Mouse (Mus musculus) splenic B cell, adult 2 months (primary cell): ENCODE results near the gene Abhd17c.

Source experiments
- DNase-seq: peaks from one replicate; pipeline ENCODE4 v3.0.0-alpha.2; 2011; ENCODE audit warnings: low read depth, low spot score
- H3K27me3 ChIP-seq: 2 replicates; pipeline ENCODE4 v1.6.1; 2012; ENCODE audit warnings: mild to moderate bottlenecking, low read length, moderate library complexity, mixed read lengths; ENCODE audit not compliant: control insufficient read depth, poor library complexity, insufficient read depth, severe bottlenecking
- H3K36me3 ChIP-seq: 2 replicates; pipeline ENCODE4 v1.6.1; 2012; ENCODE audit warnings: mild to moderate bottlenecking, low read length, moderate library complexity, mixed read lengths; ENCODE audit not compliant: control insufficient read depth, poor library complexity, insufficient read depth, severe bottlenecking

Abhd17c gene

GRCm38 (mm10) chr7:84086039-84086829 is 65.5 kb downstream of the Abhd17c start, which contains the start of gene Cemip:
Gene Cemip (minus strand): TSS chr7:84086502.
- Histone ChIP-seq H3K27me3 (no peaks in the 10 kb centered on the region), H3K36me3 (no peaks in the 10 kb centered on the region)
- peak; percentile 68 for DNase-seq

DNA sequence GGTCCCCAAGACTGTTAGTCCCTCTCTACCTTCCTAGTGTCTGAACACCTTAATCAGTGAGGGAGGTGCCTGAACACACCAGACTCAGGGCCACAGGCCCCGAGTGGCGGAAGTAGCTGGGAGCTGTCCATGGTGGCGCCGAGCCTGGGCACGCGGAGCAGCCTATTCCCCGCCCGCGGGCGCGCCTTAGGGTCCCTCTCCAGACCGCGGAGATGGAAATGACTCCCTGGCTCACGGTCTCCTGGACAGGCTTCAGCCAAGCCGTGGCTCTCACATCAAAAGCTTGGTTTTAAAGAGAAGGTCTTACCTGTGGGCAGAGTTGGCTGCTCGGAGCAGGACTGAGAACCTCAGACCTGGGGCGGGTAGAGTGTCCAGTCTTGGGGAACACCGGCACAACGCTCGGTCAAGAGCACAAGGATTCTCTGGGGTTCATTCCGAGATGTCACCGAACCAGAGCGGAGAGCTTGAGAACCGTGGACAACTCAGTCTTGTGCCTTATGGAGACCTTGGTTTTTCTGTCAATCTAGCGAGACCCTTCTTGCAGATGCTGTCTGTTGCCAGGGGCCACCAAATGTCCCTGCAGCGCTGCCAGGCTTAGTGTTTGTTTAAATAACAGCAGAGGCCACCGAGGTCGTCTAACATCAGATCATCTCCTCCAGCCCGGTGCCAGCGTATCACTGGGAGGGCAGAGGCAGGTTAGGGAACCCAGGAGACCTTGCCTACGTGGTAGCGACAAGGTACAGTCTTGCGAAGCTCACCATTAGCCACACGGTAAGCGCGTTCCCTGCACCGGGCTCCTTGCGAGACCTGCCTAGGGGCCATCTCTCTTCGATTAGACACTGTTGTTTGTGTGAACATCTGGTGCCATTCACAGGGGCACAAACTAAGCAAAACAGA is 66.4 kb downstream of the Abhd17c start:
- Histone ChIP-seq H3K36me3 (no peaks in the 10 kb centered on the region), H3K27me3 (no peaks in the 10 kb centered on the region)
- peak; percentile 16 for DNase-seq

DNA sequence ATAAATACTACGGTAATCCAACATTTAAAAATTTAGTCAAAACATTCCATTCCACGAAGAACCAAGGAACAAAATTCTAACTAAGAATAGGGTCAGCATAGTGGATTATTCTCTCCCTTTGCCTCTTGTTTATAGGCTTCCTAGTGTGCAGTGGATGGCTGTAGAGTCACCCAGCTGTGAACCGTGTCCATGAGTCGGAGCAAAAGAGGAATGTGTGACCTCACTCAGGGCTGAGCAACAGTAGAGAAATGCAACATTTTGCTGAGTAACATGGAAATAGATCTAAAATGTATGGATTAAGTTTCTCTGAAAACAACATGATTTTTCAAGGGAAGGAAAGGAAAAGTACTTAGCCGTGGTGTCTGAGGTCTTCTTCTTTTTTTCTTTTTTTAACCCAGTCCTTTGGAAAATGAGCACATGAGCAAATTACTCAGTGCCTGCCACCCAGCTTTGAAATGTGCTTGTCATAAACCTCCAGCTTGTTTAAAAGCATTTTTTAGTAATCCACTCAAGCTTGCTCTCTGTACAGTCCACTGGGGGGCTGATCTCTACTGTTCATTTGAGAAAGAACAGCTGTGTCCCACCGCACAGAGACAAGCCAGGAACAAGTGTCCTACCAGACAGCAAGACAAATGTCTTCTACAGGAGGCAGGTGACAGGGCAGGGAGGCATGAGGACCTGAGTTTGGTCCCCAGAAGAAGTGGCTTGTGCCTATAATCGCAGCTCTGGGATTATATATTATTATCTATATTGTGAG is 74.3 kb downstream of the Abhd17c start:
- no peaks in the 10 kb centered on the region for H3K27me3 ChIP-seq
- no peaks in the 10 kb centered on the region for H3K36me3 ChIP-seq
- no peak for DNase-seq

DNA sequence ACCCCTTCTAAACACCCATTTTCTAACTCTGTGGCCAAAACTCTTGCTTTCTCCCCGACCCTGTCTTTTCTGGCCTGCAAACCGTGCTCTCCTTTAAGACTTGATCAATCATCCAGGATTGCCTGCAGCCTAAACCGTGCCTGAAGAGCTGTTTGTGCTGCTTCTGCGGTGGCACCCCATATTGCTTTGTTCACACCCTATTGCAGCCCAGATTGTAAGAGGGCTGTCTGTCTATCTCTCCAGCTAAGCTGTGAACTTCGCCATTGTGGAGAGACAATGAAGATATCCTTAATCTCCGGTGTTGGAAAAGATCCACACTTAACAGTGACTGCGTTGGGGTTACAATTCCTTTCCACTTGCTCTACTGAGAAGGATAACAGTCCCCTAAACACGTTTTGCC is 77.4 kb downstream of the Abhd17c start:
- no peaks in the 10 kb centered on the region for H3K36me3 ChIP-seq
- DNase-seq = no peak
- H3K27me3 ChIP-seq = no peaks in the 10 kb centered on the region

GRCm38 (mm10) chr7:84073856-84074255 is 77.8 kb downstream of the Abhd17c start:
- Histone ChIP-seq H3K36me3 (no peaks in the 10 kb centered on the region), H3K27me3 (no peaks in the 10 kb centered on the region)
- no peak for DNase-seq

- H3K27me3 ChIP-seq = no peaks in the 10 kb centered on the region
- DNase-seq = no peak
- H3K36me3 ChIP-seq = no peaks in the 10 kb centered on the region
Observed at GRCm38 (mm10) chr7:84068931-84069330, 82.8 kb downstream of the Abhd17c start.

DNA sequence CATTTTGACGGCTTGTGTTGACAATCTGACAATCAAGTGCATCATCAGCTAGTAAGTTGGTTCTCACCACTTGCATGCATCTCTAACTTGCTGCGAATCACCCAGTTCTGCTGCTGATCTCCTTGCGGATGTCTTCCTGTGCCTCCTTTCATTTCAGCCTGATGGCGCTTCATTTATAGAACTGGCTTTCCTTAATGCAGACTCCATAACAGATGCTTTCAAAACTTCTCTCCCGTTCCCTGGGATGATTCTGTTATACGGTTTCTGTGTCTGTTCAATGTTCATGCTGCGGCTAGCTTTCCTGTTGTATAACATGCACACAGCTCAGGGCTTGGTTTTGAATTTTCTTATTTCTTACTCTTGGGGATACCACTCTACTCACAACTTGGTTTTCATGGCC is 91.9 kb downstream of the Abhd17c start:
- DNase-seq = no peak
- H3K36me3 ChIP-seq = no peaks in the 10 kb centered on the region
- H3K27me3 ChIP-seq = no peaks in the 10 kb centered on the region
